Mouse (Mus musculus): Measurements from ENCODE around the gene Ubtd2. TPM values are rescaled to one million over a fixed set of nuclear protein-coding genes. Genes with fewer than 3 reads are reported as not detected.

Ubtd2 gene
- polyA plus RNA-seq, 1 experiment from 2014 or later, result 64.4 TPM

GRCm38 (mm10) chr11:32475487-32476236, 20.5 kb downstream of the Ubtd2 start:
- Histone ChIP-seq H3K27ac (no peak overlapping the region), H3K9me3 (replicated peaks) (no peaks in the 10 kb centered on the region), H3K36me3 (no peaks in the 10 kb centered on the region), H3K4me3 (no peak overlapping the region), H3K27me3 (no peaks in the 10 kb centered on the region), H3K4me1 (no peaks in the 10 kb centered on the region), H3K4me2 (replicated peaks) (no peak overlapping the region), H3K9ac (no peak overlapping the region)
- WGBS, result 83% methylated on average over 5 of the region's 5 CpGs
- no peak for ATAC-seq (ENCODE audit: low FRiP score)

DNA sequence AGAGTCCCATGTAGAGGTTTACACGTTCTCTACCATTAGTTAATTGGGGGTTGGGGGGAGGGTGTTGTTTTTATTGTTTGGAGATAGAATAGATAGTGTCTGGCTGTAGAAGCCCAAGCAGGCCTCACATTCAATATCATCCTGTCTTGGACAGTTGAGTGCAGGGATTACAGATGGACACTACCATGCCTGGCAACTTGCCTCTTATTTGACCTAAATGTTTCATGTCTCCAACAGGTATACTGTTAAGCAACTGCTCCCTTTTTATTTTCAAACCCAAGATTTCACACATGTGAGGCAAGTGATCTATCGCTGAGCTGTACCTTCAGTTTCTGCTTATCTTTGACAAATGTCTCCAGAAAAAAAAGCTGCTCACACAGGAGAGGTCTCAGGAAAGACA, 26.4 kb downstream of the Ubtd2 start:
- WGBS, result 87% methylated on average over 2 of the region's 2 CpGs
- H3K4me1 ChIP-seq, result no peaks in the 10 kb centered on the region
- no peak overlapping the region for H3K27ac ChIP-seq
- no peaks in the 10 kb centered on the region for H3K9me3 ChIP-seq (replicated peaks)
- no peak for ATAC-seq (ENCODE audit: low FRiP score)
- no peak overlapping the region for H3K4me3 ChIP-seq
- no peak overlapping the region for H3K4me2 ChIP-seq (replicated peaks)
- no peaks in the 10 kb centered on the region for H3K27me3 ChIP-seq
- no peaks in the 10 kb centered on the region for H3K36me3 ChIP-seq
- no peak overlapping the region for H3K9ac ChIP-seq

- Histone ChIP-seq H3K4me1 (no peaks in the 10 kb centered on the region), H3K4me2 (replicated peaks) (no peak overlapping the region), H3K36me3 (no peaks in the 10 kb centered on the region), H3K9ac (no peak overlapping the region), H3K27me3 (no peaks in the 10 kb centered on the region), H3K4me3 (no peak overlapping the region), H3K27ac (no peak overlapping the region), H3K9me3 (replicated peaks) (no peaks in the 10 kb centered on the region)
- no peak for ATAC-seq (ENCODE audit: low FRiP score)
- WGBS, result 67% methylated on average over 3 of the region's 3 CpGs
Measured at GRCm38 (mm10) chr11:32485290-32485689, 30.1 kb downstream of the Ubtd2 start.

DNA sequence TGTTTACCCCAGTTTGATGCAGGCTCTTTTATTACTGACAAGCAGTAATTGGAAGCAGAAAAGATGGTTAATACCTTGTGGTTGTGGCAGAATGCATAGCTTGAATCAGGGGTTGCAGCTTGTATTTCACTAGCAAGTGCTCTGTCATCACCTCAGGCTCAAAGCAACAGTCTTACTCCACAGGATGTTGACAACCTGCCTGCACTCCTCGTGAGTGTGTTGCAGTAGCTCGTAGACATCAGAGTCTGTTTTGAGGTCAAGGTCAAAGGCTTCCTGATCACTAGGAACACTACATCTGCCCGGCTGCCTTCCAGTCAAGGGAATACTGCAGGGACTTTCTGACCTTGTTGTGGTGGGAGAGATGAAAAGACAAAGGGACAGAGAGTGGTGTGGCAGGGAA, 31.5 kb downstream of the Ubtd2 start:
- ATAC-seq (ENCODE audit: low FRiP score), result no peak
- Histone ChIP-seq H3K9ac (no peak overlapping the region), H3K4me2 (replicated peaks) (no peak overlapping the region), H3K4me3 (no peak overlapping the region), H3K27me3 (no peaks in the 10 kb centered on the region), H3K9me3 (replicated peaks) (no peaks in the 10 kb centered on the region), H3K4me1 (no peaks in the 10 kb centered on the region), H3K36me3 (no peaks in the 10 kb centered on the region), H3K27ac (no peak overlapping the region)
- WGBS, result 68% methylated on average over 3 of the region's 3 CpGs

DNA sequence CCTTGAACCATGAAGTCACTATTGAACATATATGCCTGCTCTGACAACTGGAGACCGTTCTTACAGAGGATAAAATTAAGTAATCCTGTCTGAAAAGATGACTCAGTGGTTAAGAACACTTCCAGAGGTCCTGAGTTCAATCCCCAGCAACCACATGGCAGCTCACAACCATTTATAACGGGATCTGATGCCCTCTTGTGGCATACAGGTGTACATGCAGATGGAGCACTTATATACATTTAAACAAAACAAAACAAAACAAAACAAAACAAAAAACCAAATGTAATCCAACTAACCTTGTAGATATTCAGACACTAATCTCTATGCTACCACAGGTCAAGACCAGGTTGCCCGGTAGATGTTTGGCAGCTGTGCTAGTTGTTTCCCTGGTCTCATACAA, 32.3 kb downstream of the Ubtd2 start:
- H3K9me3 ChIP-seq (replicated peaks), result no peaks in the 10 kb centered on the region
- H3K9ac ChIP-seq, result no peak overlapping the region
- H3K4me2 ChIP-seq (replicated peaks), result no peak overlapping the region
- H3K27me3 ChIP-seq, result no peaks in the 10 kb centered on the region
- no peak for ATAC-seq (ENCODE audit: low FRiP score)
- no peak overlapping the region for H3K4me3 ChIP-seq
- no peak overlapping the region for H3K27ac ChIP-seq
- H3K4me1 ChIP-seq, result no peaks in the 10 kb centered on the region
- WGBS, result 91% methylated on average over 3 of the region's 3 CpGs
- no peaks in the 10 kb centered on the region for H3K36me3 ChIP-seq

DNA sequence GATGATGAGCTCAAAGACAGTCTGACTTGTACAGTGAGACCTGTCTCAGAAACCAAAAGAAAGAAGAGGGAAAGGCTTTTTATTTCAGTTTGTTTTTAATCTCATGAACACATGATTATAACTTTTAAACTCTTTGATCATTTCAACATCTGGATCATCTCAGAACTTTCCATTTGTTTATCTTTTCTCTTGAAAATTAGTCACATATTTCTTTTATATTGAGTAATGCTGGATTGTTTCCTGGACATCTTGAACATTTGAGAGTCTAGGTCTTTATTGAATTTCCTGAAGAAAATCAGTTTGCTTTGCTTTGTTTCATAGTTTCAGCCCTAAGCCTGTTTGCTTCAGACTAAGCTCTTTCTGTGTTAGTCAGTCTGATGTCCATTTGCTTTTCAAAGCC, 33.2 kb downstream of the Ubtd2 start:
- Histone ChIP-seq H3K4me3 (no peak overlapping the region), H3K4me1 (no peaks in the 10 kb centered on the region), H3K9ac (no peak overlapping the region), H3K9me3 (replicated peaks) (no peaks in the 10 kb centered on the region), H3K36me3 (no peaks in the 10 kb centered on the region), H3K27me3 (no peaks in the 10 kb centered on the region), H3K27ac (no peak overlapping the region), H3K4me2 (replicated peaks) (no peak overlapping the region)
- ATAC-seq (ENCODE audit: low FRiP score), result no peak

- Histone ChIP-seq H3K9me3 (replicated peaks) (no peaks in the 10 kb centered on the region), H3K4me1 (no peaks in the 10 kb centered on the region), H3K27me3 (no peaks in the 10 kb centered on the region), H3K4me2 (replicated peaks) (no peak overlapping the region), H3K27ac (no peak overlapping the region), H3K4me3 (no peak overlapping the region), H3K9ac (no peak overlapping the region), H3K36me3 (no peaks in the 10 kb centered on the region)
- WGBS, result 93% methylated on average over 5 of the region's 5 CpGs
- no peak for ATAC-seq (ENCODE audit: low FRiP score)
Measured at GRCm38 (mm10) chr11:32488808-32489670, 33.9 kb downstream of the Ubtd2 start.

- ATAC-seq (ENCODE audit: low FRiP score), result no peak
Measured at GRCm38 (mm10) chr11:32491079-32491478, 35.9 kb downstream of the Ubtd2 start.

DNA sequence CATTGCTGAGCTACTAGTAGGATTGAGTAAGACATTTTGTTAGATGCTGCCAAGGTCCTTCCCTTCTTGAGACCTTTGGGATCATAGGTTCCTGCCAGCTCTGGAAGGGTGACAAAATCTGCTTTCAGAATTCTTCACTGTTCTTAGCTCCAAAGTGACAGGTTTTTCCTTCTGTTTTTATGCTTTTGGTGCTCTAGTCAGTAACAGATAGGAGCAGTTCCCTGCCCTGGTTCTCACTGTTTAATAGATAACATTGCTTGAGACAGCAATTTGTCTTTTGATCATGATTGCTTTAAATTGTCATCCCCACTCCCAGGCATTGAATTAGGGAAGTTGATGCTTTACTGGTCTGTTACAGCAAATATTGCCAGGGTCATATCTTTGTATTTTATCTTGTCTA, 38.1 kb downstream of the Ubtd2 start:
- Histone ChIP-seq H3K27me3 (no peaks in the 10 kb centered on the region), H3K9me3 (replicated peaks) (no peaks in the 10 kb centered on the region), H3K9ac (no peak overlapping the region), H3K27ac (no peak overlapping the region), H3K4me3 (no peak overlapping the region), H3K4me2 (replicated peaks) (no peak overlapping the region), H3K4me1 (no peaks in the 10 kb centered on the region), H3K36me3 (no peaks in the 10 kb centered on the region)
- ATAC-seq (ENCODE audit: low FRiP score), result no peak

More at GRCm38 (mm10) chr11:32491079-32491478, 35.9 kb downstream of the Ubtd2 start:
- H3K9me3 ChIP-seq (replicated peaks), result no peaks in the 10 kb centered on the region
- no peak overlapping the region for H3K4me3 ChIP-seq
- H3K36me3 ChIP-seq, result no peaks in the 10 kb centered on the region
- H3K4me2 ChIP-seq (replicated peaks), result no peak overlapping the region
- no peaks in the 10 kb centered on the region for H3K4me1 ChIP-seq
- H3K27ac ChIP-seq, result no peak overlapping the region
- no peak overlapping the region for H3K9ac ChIP-seq
- 98% methylated on average over 2 of the region's 2 CpGs for WGBS
- no peaks in the 10 kb centered on the region for H3K27me3 ChIP-seq

DNA sequence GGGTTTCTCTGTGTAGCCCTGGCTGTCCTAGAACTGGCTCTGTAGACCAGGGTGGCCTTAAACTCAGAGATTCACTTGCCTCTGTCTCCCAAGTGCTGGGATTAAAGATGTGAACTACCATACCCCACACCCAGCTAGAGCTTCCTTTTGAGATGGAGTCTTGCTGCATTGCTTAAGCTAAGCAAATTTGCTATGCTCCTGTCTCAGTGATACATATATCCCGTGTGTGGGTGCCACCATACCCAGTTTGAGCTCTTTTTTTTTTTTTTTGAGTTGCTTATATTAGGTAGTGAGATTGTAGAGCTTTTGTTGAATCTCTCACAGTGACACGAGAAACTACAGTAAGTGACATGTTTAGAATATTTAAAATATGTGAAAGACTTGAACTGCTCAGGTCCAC, 40.1 kb downstream of the Ubtd2 start:
- H3K4me3 ChIP-seq, result no peak overlapping the region
- H3K4me2 ChIP-seq (replicated peaks), result no peak overlapping the region
- H3K36me3 ChIP-seq, result 0 out of 2 replicates have a peak, but pooled peaks cover 3% of the 10 kb centered on the region
- WGBS, result 86% methylated on average over 2 of the region's 2 CpGs
- no peak for ATAC-seq (ENCODE audit: low FRiP score)
- H3K4me1 ChIP-seq, result no peaks in the 10 kb centered on the region
- H3K27me3 ChIP-seq, result no peaks in the 10 kb centered on the region
- no peak overlapping the region for H3K27ac ChIP-seq
- H3K9me3 ChIP-seq (replicated peaks), result no peaks in the 10 kb centered on the region
- H3K9ac ChIP-seq, result no peak overlapping the region

DNA sequence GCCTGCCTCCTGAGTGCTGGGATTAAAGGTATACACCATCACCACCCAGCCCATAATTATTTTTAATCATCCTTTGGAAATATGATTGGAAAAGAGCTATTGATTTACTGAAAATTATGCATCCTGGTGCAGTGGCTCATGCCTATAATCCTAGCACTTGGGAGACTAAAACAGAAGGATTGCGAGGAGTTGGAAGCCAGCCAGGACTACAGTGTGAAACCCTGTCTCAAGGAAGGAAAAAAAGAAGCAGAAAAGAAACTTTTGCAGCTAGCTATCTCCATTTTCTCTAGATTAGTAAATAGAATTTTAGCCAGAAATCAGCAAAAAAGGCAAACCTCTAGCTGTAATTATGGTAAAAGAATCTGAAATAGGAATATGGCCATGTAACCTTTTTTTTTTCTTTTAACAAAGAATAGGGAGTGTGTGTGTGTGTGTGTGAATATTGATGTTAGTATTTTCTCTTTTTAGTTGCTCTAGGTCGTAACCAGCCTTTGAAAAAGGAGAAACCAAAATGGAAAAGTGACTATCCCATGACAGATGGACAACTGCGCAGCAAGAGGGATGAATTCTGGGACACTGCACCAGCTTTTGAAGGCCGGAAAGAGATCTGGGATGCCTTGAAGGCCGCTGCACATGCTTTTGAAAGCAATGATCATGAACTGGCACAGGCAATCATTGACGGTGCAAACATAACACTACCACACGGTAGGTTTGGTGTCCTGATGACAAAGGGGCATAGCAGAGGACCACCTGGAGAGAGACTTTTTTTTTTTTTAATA, 43.8 kb downstream of the Ubtd2 start:
- Histone ChIP-seq H3K27me3 (no peaks in the 10 kb centered on the region), H3K27ac (no peak overlapping the region), H3K4me1 (no peaks in the 10 kb centered on the region), H3K9me3 (replicated peaks) (no peaks in the 10 kb centered on the region), H3K4me3 (no peak overlapping the region), H3K4me2 (replicated peaks) (no peak overlapping the region), H3K36me3 (peaks cover 17% of the 10 kb centered on the region), H3K9ac (no peak overlapping the region)
- no peak for ATAC-seq (ENCODE audit: low FRiP score)
- 86% methylated on average over 7 of the region's 7 CpGs for WGBS

GRCm38 (mm10) chr11:32499931-32500330, 44.8 kb downstream of the Ubtd2 start:
- Histone ChIP-seq H3K36me3 (peaks cover 19% of the 10 kb centered on the region), H3K9me3 (replicated peaks) (no peaks in the 10 kb centered on the region), H3K4me3 (no peak overlapping the region), H3K27me3 (no peaks in the 10 kb centered on the region), H3K27ac (no peak overlapping the region), H3K4me1 (no peaks in the 10 kb centered on the region), H3K4me2 (replicated peaks) (no peak overlapping the region), H3K9ac (no peak overlapping the region)
- 96% methylated on average over 4 of the region's 4 CpGs for WGBS
- no peak for ATAC-seq (ENCODE audit: low FRiP score)

Data from hindbrain, embryonic 12.5 days (tissue).